Mouse (Mus musculus) MEL (cell line): ENCODE measurements around the gene Rnps1. TPM values are rescaled to one million over a fixed set of nuclear protein-coding genes. Genes with fewer than 3 reads are reported as not detected.

Experiments used
- DNase-seq: peaks from one replicate; pipeline ENCODE4 v3.0.0; 2011; ENCODE audit warnings: low read depth, low spot score
- H3K27ac ChIP-seq: 2 replicates; pipeline ENCODE4 v1.5.1; 2012; ENCODE audit warnings: low read depth, mild to moderate bottlenecking, control low read depth, low read length, moderate library complexity; ENCODE audit not compliant: control insufficient read depth
- H3K27me3 ChIP-seq, 2 experiments: fragments of 150-350 bp in 1 of 2; sonication (generic) in 1 of 2; 2 replicates each; pipeline ENCODE4 v1.6.1; 2012; ENCODE audit warnings: low read length in 2 of 2, mild to moderate bottlenecking in 2 of 2, improper control_type of control experiment in 1 of 2, moderate library complexity in 1 of 2; ENCODE audit not compliant: insufficient read depth in 2 of 2, control insufficient read depth in 1 of 2
- H3K36me3 ChIP-seq, 2 experiments: 2 replicates each; pipeline ENCODE4 v1.6.1; 2012 to 2014; ENCODE audit warnings: low read length in 2 of 2, improper control_type of control experiment in 1 of 2, inconsistent platforms in 1 of 2, mild to moderate bottlenecking in 1 of 2; ENCODE audit not compliant: insufficient read depth in 2 of 2, control insufficient read depth in 1 of 2
- H3K4me1 ChIP-seq, 2 experiments: fragments of 150-350 bp in 1 of 2; sonication (generic) in 1 of 2; 2 replicates each; pipeline ENCODE4 v1.6.1; 2012; ENCODE audit warnings: low read length in 2 of 2, improper control_type of control experiment in 1 of 2, mild to moderate bottlenecking in 1 of 2; ENCODE audit not compliant: insufficient read depth in 2 of 2, control insufficient read depth in 1 of 2
- H3K4me3 ChIP-seq, 2 experiments: fragments of 150-350 bp in 1 of 2; sonication (generic) in 1 of 2; 2 replicates each; pipeline ENCODE4 v1.5.1; 2012; ENCODE audit warnings: low read depth in 2 of 2, low read length in 2 of 2, mild to moderate bottlenecking in 2 of 2, moderate library complexity in 2 of 2, control low read depth in 1 of 2, improper control_type of control experiment in 1 of 2; ENCODE audit not compliant: control insufficient read depth in 1 of 2, insufficient read depth in 1 of 2
- H3K79me2 ChIP-seq: 2 replicates; pipeline ENCODE4 v1.6.1; 2012; ENCODE audit warnings: mild to moderate bottlenecking, low read length, moderate library complexity; ENCODE audit not compliant: control insufficient read depth, poor library complexity, insufficient read depth
- H3K9ac ChIP-seq: 2 replicates; pipeline ENCODE4 v1.6.1; 2012; ENCODE audit warnings: low read depth, mild to moderate bottlenecking, control low read depth, low read length, moderate library complexity; ENCODE audit not compliant: control insufficient read depth, poor library complexity, severe bottlenecking
- H3K9me3 ChIP-seq: fragments of 150-350 bp; sonication (generic); replicated peaks from 2 replicates; pipeline ENCODE4 v1.6.1; 2012; ENCODE audit warnings: mild to moderate bottlenecking, low read length, improper control_type of control experiment, moderate library complexity; ENCODE audit not compliant: insufficient read depth
- BHLHE40 ChIP-seq: IDR thresholded peaks from 2 replicates; pipeline ENCODE4 v1.6.1; 2012; ENCODE audit warnings: low read depth, mild to moderate bottlenecking, inconsistent platforms, low read length, improper control_type of control experiment, borderline replicate concordance
- E2F4 ChIP-seq: IDR thresholded peaks from 2 replicates; pipeline ENCODE4 v1.6.1; 2011; ENCODE audit warnings: low read depth, low read length, improper control_type of control experiment, borderline replicate concordance
- EP300 ChIP-seq, 2 experiments: IDR thresholded peaks; 2 replicates each; pipeline ENCODE4 v1.6.1; 2011; ENCODE audit warnings: improper control_type of control experiment in 2 of 2, low read length in 2 of 2, low read depth in 1 of 2, mild to moderate bottlenecking in 1 of 2
- GATA1 ChIP-seq: IDR thresholded peaks from 2 replicates; pipeline ENCODE4 v1.6.1; 2011; ENCODE audit warnings: low read depth, low read length, improper control_type of control experiment
- KAT2A ChIP-seq: conservative IDR thresholded peaks from 2 replicates; pipeline ENCODE4 v1.6.1; 2012; ENCODE audit warnings: low read depth, low read length, improper control_type of control experiment, inconsistent platforms
- MAZ ChIP-seq: IDR thresholded peaks from 2 replicates; pipeline ENCODE4 v1.6.1; 2012; ENCODE audit warnings: low read depth, mild to moderate bottlenecking, inconsistent platforms, low read length, improper control_type of control experiment
- MEF2A ChIP-seq: IDR thresholded peaks from 2 replicates; pipeline ENCODE4 v1.6.1; 2014; ENCODE audit warnings: low read depth, mild to moderate bottlenecking, inconsistent platforms, low read length, improper control_type of control experiment; ENCODE audit not compliant: poor library complexity, insufficient replicate concordance, severe bottlenecking; ENCODE audit errors: extremely low read depth
- MYC ChIP-seq: IDR thresholded peaks from 2 replicates; pipeline ENCODE4 v1.6.1; 2011; ENCODE audit warnings: low read depth, mild to moderate bottlenecking, low read length, improper control_type of control experiment, moderate library complexity
- POLR2AphosphoS2 ChIP-seq: IDR thresholded peaks from 2 replicates; pipeline ENCODE4 v1.6.1; 2011; ENCODE audit warnings: low read length, improper control_type of control experiment
- POLR2AphosphoS5 ChIP-seq: IDR thresholded peaks from 2 replicates; pipeline ENCODE4 v1.6.1; 2012; ENCODE audit warnings: low read depth, borderline replicate concordance, mild to moderate bottlenecking, inconsistent platforms, low read length, moderate library complexity, mixed read lengths
- RAD21 ChIP-seq: IDR thresholded peaks from 2 replicates; pipeline ENCODE4 v1.6.1; 2011; ENCODE audit warnings: mild to moderate bottlenecking, low read depth, low read length, improper control_type of control experiment
- SMC3 ChIP-seq: IDR thresholded peaks from 2 replicates; pipeline ENCODE4 v1.6.1; 2011; ENCODE audit warnings: low read depth, low read length, improper control_type of control experiment
- TAL1 ChIP-seq: IDR thresholded peaks from 2 replicates; pipeline ENCODE4 v1.6.1; 2012; ENCODE audit warnings: mild to moderate bottlenecking, inconsistent platforms, low read length, moderate library complexity, mixed read lengths
- TCF12 ChIP-seq: IDR thresholded peaks from 2 replicates; pipeline ENCODE4 v1.6.1; 2014; ENCODE audit warnings: low read depth, mild to moderate bottlenecking, inconsistent platforms, low read length, improper control_type of control experiment, moderate library complexity
- ZNF384 ChIP-seq: IDR thresholded peaks from 2 replicates; pipeline ENCODE4 v1.6.1; 2012; ENCODE audit warnings: low read depth, mild to moderate bottlenecking, inconsistent platforms, low read length, improper control_type of control experiment
- polyA plus RNA-seq, 2 experiments: library from polyadenylated mRNA; stranded (reverse) in 1 of 2; unstranded in 1 of 2; fragments of >175 nt in 1 of 2; fragments of >200 nt in 1 of 2; gene quantifications; 2 replicates each; pipeline versions ENCODE4 v1.2.1 to v1.2.4; 2012; ENCODE audit warnings: low replicate concordance in 2 of 2, low read depth in 1 of 2; ENCODE audit not compliant: insufficient read length in 2 of 2, insufficient read depth in 1 of 2, missing spikeins in 1 of 2
- total RNA-seq: library from RNA; depleted of rRNA; stranded (reverse); fragments of 300-350 nt; gene quantifications from 2 replicates; pipeline ENCODE4 v1.2.3, GENCODE M21; 2012

Rnps1 gene
- total and polyA plus RNA-seq, 3 experiments = 156 to 282 TPM; not detected in 1

- Histone ChIP-seq H3K36me3 (peaks cover 0 to 17% of the 10 kb centered on the region in 2 experiments; a peak in 2 of 4 replicates), H3K9me3 (no peaks in the 10 kb centered on the region), H3K79me2 (no peaks in the 10 kb centered on the region), H3K4me3 (no peak overlapping the region), H3K27me3 (no peaks in the 10 kb centered on the region), H3K27ac (no peak overlapping the region), H3K9ac (no peak overlapping the region), H3K4me1 (no peaks in the 10 kb centered on the region)
- no peak for DNase-seq
- TF ChIP-seq MYC (no peak), MAZ (no peak), ZNF384 (no peak), KAT2A (no peak)
Observed at GRCm38 (mm10) chr17:24365863-24366262, 48.5 kb upstream of the Rnps1 start.

GRCm38 (mm10) chr17:24375094-24375712 is 39.2 kb upstream of the Rnps1 start:
- Histone ChIP-seq H3K79me2 (no peaks in the 10 kb centered on the region), H3K9ac (no peak overlapping the region), H3K27ac (no peak overlapping the region), H3K4me1 (no peaks in the 10 kb centered on the region), H3K4me3 (no peak overlapping the region), H3K9me3 (no peaks in the 10 kb centered on the region), H3K36me3 (peaks cover 0 to 11% of the 10 kb centered on the region in 2 experiments; a peak in 3 of 4 replicates), H3K27me3 (no peaks in the 10 kb centered on the region)
- TF ChIP-seq MEF2A = no peak
- no peak for TF ChIP-seq TAL1
- no peak for DNase-seq

GRCm38 (mm10) chr17:24375886-24376285 is 38.5 kb upstream of the Rnps1 start:
- no peaks in the 10 kb centered on the region for H3K9me3 ChIP-seq
- H3K36me3 ChIP-seq = peaks cover 0 to 12% of the 10 kb centered on the region in 2 experiments; a peak in 3 of 4 replicates
- H3K4me3 ChIP-seq = no peak overlapping the region
- no peak overlapping the region for H3K27ac ChIP-seq
- H3K79me2 ChIP-seq = no peaks in the 10 kb centered on the region
- H3K4me1 ChIP-seq = no peaks in the 10 kb centered on the region
- no peak for TF ChIP-seq TCF12
- TF ChIP-seq MEF2A = no peak
- TF ChIP-seq SMC3 = no peak
- TF ChIP-seq RAD21 = no peak
- TF ChIP-seq E2F4 = no peak
- TF ChIP-seq GATA1 = 0 out of 2 replicates have a peak, but pooled peaks have one; percentile 16
- TF ChIP-seq BHLHE40 = no peak
- TF ChIP-seq POLR2AphosphoS2 = no peak
- no peak for TF ChIP-seq POLR2AphosphoS5
- TF ChIP-seq EP300 (IDR thresholded peaks at IDR 0.05; ENCODE audit: low read depth in 1 of 2, low read length in 2 of 2) = peak in 1 of 2 experiments; percentile 38; a peak in 1 of 4 replicates
- TF ChIP-seq TAL1 = peak; percentile 18; the same call in 1 of the 2 replicates
- peak; percentile 17 for DNase-seq
- H3K9ac ChIP-seq = no peak overlapping the region
- no peaks in the 10 kb centered on the region for H3K27me3 ChIP-seq
